Mouse (Mus musculus) embryonic fibroblast, embryonic 13.5 days (primary cell): ENCODE results near the gene Vps4b. TPM values are rescaled to one million over a fixed set of nuclear protein-coding genes. Genes with fewer than 3 reads are reported as not detected.

Source experiments
- H3K27ac ChIP-seq: 2 replicates; pipeline ENCODE4 v1.5.1; 2012; ENCODE audit warnings: low read length, control low read depth, inconsistent platforms; ENCODE audit not compliant: insufficient read depth
- H3K4me1 ChIP-seq: 2 replicates; pipeline ENCODE4 v1.6.1; 2011; ENCODE audit warnings: low read length; ENCODE audit not compliant: control insufficient read depth, insufficient read depth
- H3K4me3 ChIP-seq: 2 replicates; pipeline ENCODE4 v1.5.1; 2011; ENCODE audit warnings: mild to moderate bottlenecking, control low read depth, low read length; ENCODE audit not compliant: insufficient read depth
- CTCF ChIP-seq: IDR thresholded peaks from 2 replicates; pipeline ENCODE4 v1.5.1; 2011; ENCODE audit warnings: mild to moderate bottlenecking, control low read depth, low read length, moderate library complexity, borderline replicate concordance; ENCODE audit not compliant: insufficient read depth
- POLR2A ChIP-seq: IDR thresholded peaks from 2 replicates; pipeline ENCODE4 v1.6.1; 2011; ENCODE audit warnings: low read depth, mild to moderate bottlenecking, control low read depth, low read length, moderate library complexity
- polyA plus RNA-seq: library from polyadenylated mRNA; stranded (reverse); fragments of >200 nt; gene quantifications from 2 replicates; pipeline ENCODE4 v1.2.4, GENCODE M21; 2011; ENCODE audit warnings: low read depth; ENCODE audit not compliant: missing spikeins, insufficient read length

Gene Vps4b
- polyA plus RNA-seq, 1 experiment, result 91.3 TPM

- H3K4me3 ChIP-seq, result peak overlapping the region; percentile 76
- TF ChIP-seq CTCF (no peak), POLR2A (no peak)
- peaks cover 3% of the 10 kb centered on the region; the same call in 1 of the 2 replicates for H3K4me1 ChIP-seq
- H3K27ac ChIP-seq, result peak overlapping the region; percentile 67; the same call in 1 of the 2 replicates
Observed at GRCm38 (mm10) chr1:106795634-106796541, 640 bp downstream of the Vps4b start.

DNA sequence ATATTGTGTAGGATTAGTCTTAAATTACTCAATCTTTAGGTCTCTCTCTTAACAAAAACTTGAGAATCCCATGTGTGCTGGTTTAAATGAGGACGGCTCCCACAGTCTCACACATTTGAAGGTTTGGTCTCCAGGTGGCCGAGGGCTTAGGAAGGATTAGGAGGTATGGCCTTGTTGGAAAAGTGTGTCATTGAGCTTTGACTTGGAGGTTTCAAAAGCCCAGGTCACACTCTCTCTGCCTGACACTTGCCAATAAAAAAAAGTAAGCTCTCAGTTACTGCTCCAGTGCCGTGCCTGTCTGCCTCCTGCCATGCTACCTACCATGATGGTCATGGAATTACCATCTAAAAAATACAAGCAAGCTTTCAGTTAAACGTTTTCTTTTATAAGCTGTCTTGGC, 21.6 kb downstream of the Vps4b start:
- H3K4me3 ChIP-seq, result no peak overlapping the region
- TF ChIP-seq CTCF (no peak), POLR2A (no peak)
- peaks cover 2% of the 10 kb centered on the region for H3K4me1 ChIP-seq
- H3K27ac ChIP-seq, result no peak overlapping the region

GRCm38 (mm10) chr1:106774092-106774491, 22.4 kb downstream of the Vps4b start:
- H3K4me1 ChIP-seq, result peaks cover 2% of the 10 kb centered on the region
- no peak overlapping the region for H3K27ac ChIP-seq
- no peak overlapping the region for H3K4me3 ChIP-seq
- TF ChIP-seq POLR2A (no peak), CTCF (no peak)

DNA sequence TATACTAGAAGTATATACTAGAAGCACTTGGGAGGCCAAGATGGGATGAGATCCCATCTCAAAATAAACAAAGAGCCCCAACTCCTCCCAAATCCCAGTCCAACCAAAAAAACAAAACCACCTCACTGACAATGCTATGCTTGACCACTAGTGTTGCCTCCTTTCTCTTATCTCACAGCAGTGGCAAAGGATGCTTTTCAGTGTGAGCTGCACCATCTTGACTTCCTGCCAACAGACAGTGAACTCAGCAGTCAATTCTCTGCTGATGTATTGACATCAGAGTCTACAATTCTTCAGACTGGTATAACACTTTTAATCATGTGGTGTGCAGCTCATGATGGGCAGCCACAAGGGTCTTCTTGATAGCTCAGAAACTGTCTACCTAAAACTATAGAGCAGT, 27.8 kb downstream of the Vps4b start:
- TF ChIP-seq POLR2A (no peak), CTCF (no peak)
- H3K27ac ChIP-seq, result no peak overlapping the region
- H3K4me1 ChIP-seq, result no peaks in the 10 kb centered on the region
- no peak overlapping the region for H3K4me3 ChIP-seq

DNA sequence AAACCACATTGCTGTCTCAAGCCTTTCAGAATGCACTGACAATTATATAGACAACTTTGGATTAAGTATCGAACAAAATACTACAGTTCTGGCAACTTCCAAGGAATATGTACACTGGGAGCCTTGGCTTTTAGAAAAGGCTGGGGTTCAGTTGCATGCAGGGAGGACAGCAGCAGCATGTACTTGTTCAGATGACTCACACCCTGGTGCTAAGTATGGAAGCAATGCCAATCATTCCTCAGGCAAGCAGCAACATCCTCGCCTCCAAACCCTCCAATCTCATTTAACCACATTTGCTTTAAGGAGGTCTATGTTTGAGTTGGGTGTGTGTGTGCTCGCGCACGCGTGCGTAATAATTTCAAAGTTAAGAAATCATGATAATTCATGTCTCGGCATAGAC, 30.8 kb downstream of the Vps4b start:
- no peak for TF ChIP-seq POLR2A
- TF ChIP-seq CTCF, result no peak
- H3K4me3 ChIP-seq, result no peak overlapping the region
- H3K4me1 ChIP-seq, result no peaks in the 10 kb centered on the region
- no peak overlapping the region for H3K27ac ChIP-seq

- Histone ChIP-seq H3K4me1 (no peaks in the 10 kb centered on the region), H3K27ac (no peak overlapping the region), H3K4me3 (no peak overlapping the region)
- TF ChIP-seq POLR2A (no peak), CTCF (no peak)
Observed at GRCm38 (mm10) chr1:106764846-106765245, 31.7 kb downstream of the Vps4b start.

- H3K4me1 ChIP-seq, result no peaks in the 10 kb centered on the region
- H3K4me3 ChIP-seq, result no peak overlapping the region
- no peak overlapping the region for H3K27ac ChIP-seq
- TF ChIP-seq POLR2A, result no peak
- TF ChIP-seq CTCF, result no peak
Observed at GRCm38 (mm10) chr1:106764281-106764680, 32.2 kb downstream of the Vps4b start.

DNA sequence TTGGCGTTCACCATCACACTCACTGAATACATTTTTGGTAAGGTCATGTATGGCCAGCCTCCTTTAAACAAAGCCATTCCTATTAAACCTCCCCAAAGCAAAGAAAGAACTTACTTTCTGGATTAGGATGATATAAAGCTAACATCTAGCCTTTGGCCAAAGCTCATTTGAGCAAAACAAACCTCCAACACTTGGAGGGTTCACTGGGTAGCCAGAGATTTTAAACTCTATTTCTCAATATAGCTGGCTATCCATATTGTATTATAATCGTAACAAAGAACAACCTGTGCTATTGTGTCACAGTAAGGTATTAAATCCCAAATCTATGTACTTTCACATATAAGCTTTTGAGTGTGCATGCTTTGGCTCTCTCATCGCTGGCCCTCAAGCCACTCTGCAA, 35.8 kb downstream of the Vps4b start:
- H3K27ac ChIP-seq, result no peak overlapping the region
- peaks cover 4% of the 10 kb centered on the region; the same call in 1 of the 2 replicates for H3K4me1 ChIP-seq
- TF ChIP-seq CTCF (no peak), POLR2A (no peak)
- H3K4me3 ChIP-seq, result no peak overlapping the region

DNA sequence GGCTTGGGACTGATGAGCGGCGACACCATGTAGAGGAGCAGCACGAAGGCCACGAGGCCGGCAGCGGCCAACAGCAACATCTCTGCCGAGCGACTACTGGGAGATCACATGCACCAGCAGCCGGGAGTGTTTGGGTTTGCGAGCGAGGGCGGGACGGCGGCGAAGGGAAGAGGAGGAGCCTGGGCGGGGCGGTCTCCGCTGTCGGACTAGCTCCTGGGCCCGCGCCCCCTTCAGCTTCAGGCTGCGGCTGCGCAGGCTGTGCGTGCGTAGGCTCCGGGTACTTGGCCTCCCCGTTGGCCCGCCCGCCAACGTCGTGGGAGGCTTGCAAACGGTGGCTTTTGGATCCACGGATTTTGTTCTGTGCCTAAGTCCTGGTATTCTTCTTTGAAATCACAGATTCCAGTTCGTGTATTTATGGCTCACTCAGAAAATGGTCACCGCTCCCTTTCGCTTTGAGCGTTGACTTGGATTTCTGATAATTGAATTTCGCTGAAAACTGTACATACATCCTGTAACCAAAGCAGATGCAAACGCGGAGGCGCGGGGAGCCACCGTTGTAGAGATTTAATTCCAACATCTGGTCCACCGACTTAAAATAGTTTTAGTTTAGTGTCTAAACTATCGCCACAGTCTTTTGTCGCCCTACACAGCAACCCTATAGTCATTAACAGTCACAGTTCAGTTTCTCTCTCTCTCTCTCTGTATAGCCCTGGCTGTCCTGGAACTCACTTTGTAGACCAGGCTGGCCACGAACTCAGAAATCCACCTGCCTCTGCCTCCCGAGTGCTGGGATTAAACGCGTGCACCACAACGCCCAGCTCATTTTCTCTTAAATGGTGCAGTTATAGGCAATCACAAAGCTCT, 36.7 kb downstream of the Vps4b start, which contains the start of gene Kdsr:
Gene Kdsr (minus strand): TSS at position 156 of the 864 bp plus-strand sequence.
- peak within 1 kb of the TSS; percentile 67 for H3K4me3 ChIP-seq
- TF ChIP-seq POLR2A (peak; percentile 95), CTCF (no peak)
- H3K27ac ChIP-seq, result peak within 1 kb of the TSS; percentile 89
- H3K4me1 ChIP-seq, result peaks cover 4% of the 10 kb centered on the region; the same call in 1 of the 2 replicates
